In the genomic region with DNA sequence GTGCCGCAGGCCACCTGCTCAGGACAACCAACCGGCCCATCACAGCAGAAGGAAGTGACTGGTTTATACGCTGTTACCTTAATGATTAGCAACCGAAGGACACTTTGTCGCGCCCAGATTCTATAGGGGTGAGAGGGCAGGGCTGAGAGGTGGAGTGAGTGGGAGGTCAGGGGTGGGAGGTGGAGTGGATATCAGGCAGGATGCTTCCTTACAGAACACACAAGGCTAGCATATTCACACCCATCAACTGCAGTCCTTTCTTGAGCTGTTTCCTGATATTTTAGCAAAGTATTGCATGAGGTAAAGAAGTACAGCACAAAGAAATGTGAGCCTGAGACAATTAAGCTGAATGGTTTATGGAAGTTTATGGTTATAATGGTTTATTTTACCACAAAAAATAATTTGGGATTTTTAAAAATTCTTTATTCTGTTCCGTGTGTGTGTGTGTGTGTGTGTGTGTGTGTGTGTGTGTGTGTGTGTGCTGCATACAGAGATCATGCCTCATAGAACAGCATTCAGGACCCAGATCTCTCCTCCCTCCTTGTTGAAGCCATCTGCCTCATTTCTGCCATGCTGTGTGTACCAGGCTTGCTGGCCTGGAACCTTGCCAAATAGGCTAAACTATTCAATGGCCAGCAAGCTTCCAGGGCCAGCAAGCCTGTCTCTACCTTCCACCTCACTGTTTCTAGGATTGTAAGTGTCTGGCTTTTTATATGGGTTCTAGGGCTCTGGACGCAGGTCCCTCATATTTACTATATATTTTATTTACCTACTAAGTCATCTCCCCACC, we compare ENCODE assay signal across 9 mouse cellular contexts.
DNase-seq lines count a peak whose midpoint lies in the region; ATAC-seq lines count a peak whose summit lies in the region.
"Had no signal": no experiment of that assay in that cellular context is flagged by ENCODE, and none has a peak within 500 bp of the region (broad histone marks: within the 10 kb centered on the region; RNA-seq: fewer than 3 reads in every experiment).

No protein-coding gene starts in this region.

- H3K27ac ChIP-seq in neural tube, embryonic 11.5 days (ENCODE audit: low read depth, low read length), result no peak overlapping the region
- H3K27ac ChIP-seq in kidney, embryonic 15.5 days, result no peak overlapping the region

- peak; percentile 41 for ATAC-seq in neural tube, embryonic 11.5 days (ENCODE audit: insufficient read depth, low FRiP score, low TSS enrichment)
- peak; percentile 57 for ATAC-seq in kidney, embryonic 15.5 days (replicated peaks; ENCODE audit: low FRiP score)

- H3K4me2 ChIP-seq in neural tube, embryonic 11.5 days (ENCODE audit: low read depth), result no peak overlapping the region
- H3K4me2 ChIP-seq in kidney, embryonic 15.5 days, result no peak overlapping the region

- H3K9ac ChIP-seq in neural tube, embryonic 11.5 days (ENCODE audit: low read length), result no peak overlapping the region
- no peak overlapping the region for H3K9ac ChIP-seq in kidney, embryonic 15.5 days

- H3K4me1 ChIP-seq in neural tube, embryonic 11.5 days (ENCODE audit: control insufficient read depth, insufficient read depth, low read length), result no peaks in the 10 kb centered on the region
- H3K4me1 ChIP-seq in kidney, embryonic 15.5 days, result 0 out of 2 replicates have a peak, but pooled peaks cover 2% of the 10 kb centered on the region

- H3K36me3 ChIP-seq in neural tube, embryonic 11.5 days (ENCODE audit: control insufficient read depth, insufficient read depth, low read length), result no peaks in the 10 kb centered on the region
- no peaks in the 10 kb centered on the region for H3K36me3 ChIP-seq in kidney, embryonic 15.5 days

- DNase-seq in neural tube, embryonic 11.5 days (ENCODE audit: low spot score), result no peak
- DNase-seq in neural tube, embryonic 10.5 days (ENCODE audit: extremely low spot score, low spot score), result no peak
- peak; percentile 91 for DNase-seq in cerebellum, adult 9-10 months
- DNase-seq in retina, embryonic 14.5 days (ENCODE audit: low spot score), result peak; percentile 42
- DNase-seq in gastrocnemius, postnatal 4 days (ENCODE audit: low spot score in 2 of 2), result no peak
- DNase-seq in embryo, embryonic 10 days (ENCODE audit: low spot score), result no peak
- DNase-seq in gastrocnemius, postnatal 10 days, result no peak

- WGBS in neural tube, embryonic 11.5 days, result 71% methylated on average over 8 of the region's 8 CpGs
- WGBS in kidney, embryonic 15.5 days, result 63% methylated on average over 8 of the region's 8 CpGs

- no peaks in the 10 kb centered on the region for H3K9me3 ChIP-seq in neural tube, embryonic 11.5 days (ENCODE audit: control insufficient read depth, low read length)
- H3K9me3 ChIP-seq in kidney, embryonic 15.5 days (replicated peaks), result no peaks in the 10 kb centered on the region

- H3K4me3 ChIP-seq in neural tube, embryonic 11.5 days (ENCODE audit: low read depth, low read length), result no peak overlapping the region
- no peak overlapping the region for H3K4me3 ChIP-seq in kidney, embryonic 15.5 days (replicated peaks)
- H3K4me3 ChIP-seq: myocyte had no signal

- H3K27me3 ChIP-seq in neural tube, embryonic 11.5 days (ENCODE audit: control insufficient read depth, insufficient read depth, low read length), result no peaks in the 10 kb centered on the region
- H3K27me3 ChIP-seq in kidney, embryonic 15.5 days, result no peaks in the 10 kb centered on the region

Comparison
In these comparisons a context has a peak if more than half of its experiments do, and no peak if none do; other contexts are left out.
1. DNase-seq: peak in cerebellum, adult 9-10 months (single experiment) and retina, embryonic 14.5 days (single experiment); none in neural tube, embryonic 11.5 days (single experiment), neural tube, embryonic 10.5 days (single experiment), gastrocnemius, postnatal 4 days (0 of 2), embryo, embryonic 10 days (single experiment) and gastrocnemius, postnatal 10 days (single experiment).